Mouse (Mus musculus) lung, embryonic 15.5 days (tissue): ENCODE data around the gene Hist1h2ba. TPM values are rescaled to one million over a fixed set of nuclear protein-coding genes. Genes with fewer than 3 reads are reported as not detected.

Experiments used
- ATAC-seq: fragments of 200-750 bp; cut with Nextera tagmentation; 2 replicates; pipeline ENCODE4 v1.8.0; 2017; ENCODE audit warnings: moderate number of reproducible peaks, borderline replicate concordance; ENCODE audit not compliant: low FRiP score, low TSS enrichment; ENCODE audit errors: extremely low read depth
- H3K27ac ChIP-seq: fragments of 300-500 bp; sonication (generic); 2 replicates; pipeline ENCODE4 v1.5.1; 2015; ENCODE audit warnings: moderate library complexity, mild to moderate bottlenecking, inconsistent platforms
- H3K27me3 ChIP-seq: fragments of 300-500 bp; sonication (generic); 2 replicates; pipeline ENCODE4 v1.6.1; 2015; ENCODE audit warnings: inconsistent platforms
- H3K36me3 ChIP-seq: fragments of 300-500 bp; sonication (generic); 2 replicates; pipeline ENCODE4 v1.6.1; 2015; ENCODE audit warnings: inconsistent platforms
- H3K4me1 ChIP-seq: fragments of 300-500 bp; sonication (generic); 2 replicates; pipeline ENCODE4 v1.6.1; 2015; ENCODE audit warnings: inconsistent platforms
- H3K4me2 ChIP-seq: fragments of 300-500 bp; sonication (generic); 2 replicates; pipeline ENCODE4 v1.6.1; 2015; ENCODE audit warnings: inconsistent platforms, mild to moderate bottlenecking, moderate library complexity
- H3K4me3 ChIP-seq: fragments of 300-500 bp; sonication (generic); 2 replicates; pipeline ENCODE4 v1.5.1; 2015; ENCODE audit warnings: mild to moderate bottlenecking, inconsistent platforms
- H3K9ac ChIP-seq: fragments of 300-500 bp; sonication (generic); 2 replicates; pipeline ENCODE4 v1.6.1; 2015; ENCODE audit warnings: inconsistent platforms
- H3K9me3 ChIP-seq: fragments of 300-500 bp; sonication (generic); 2 replicates; pipeline ENCODE4 v1.6.1; 2016; ENCODE audit warnings: inconsistent platforms
- WGBS: fragments of 180-500 bp; shearing (Covaris S2); methylation state at CpG from one replicate; pipeline ENCODE4 v1.1.7; 2015; 5-methylcytosine and 5-hydroxymethylcytosine counted together
- polyA plus RNA-seq: library from polyadenylated mRNA; unstranded; fragments of >200 nt; fragmentation: Nextera tagmentation; extraction: Ambion mirVana; gene quantifications from 2 replicates; pipeline ENCODE4 v1.2.1, GENCODE M21; 2015

Gene Hist1h2ba
- polyA plus RNA-seq, 1 experiment from 2014 or later: not detected

- ATAC-seq: no peak
- Histone ChIP-seq H3K9ac (no peak overlapping the region), H3K36me3 (no peaks in the 10 kb centered on the region), H3K27me3 (no peaks in the 10 kb centered on the region), H3K27ac (no peak overlapping the region), H3K9me3 (no peaks in the 10 kb centered on the region), H3K4me3 (no peak overlapping the region), H3K4me1 (peaks cover 12% of the 10 kb centered on the region), H3K4me2 (no peak overlapping the region)
- WGBS: 63% methylated on average over 11 of the region's 11 CpGs
Measured at GRCm38 (mm10) chr13:23930904-23931303, 3.1 kb downstream of the Hist1h2ba start.

DNA sequence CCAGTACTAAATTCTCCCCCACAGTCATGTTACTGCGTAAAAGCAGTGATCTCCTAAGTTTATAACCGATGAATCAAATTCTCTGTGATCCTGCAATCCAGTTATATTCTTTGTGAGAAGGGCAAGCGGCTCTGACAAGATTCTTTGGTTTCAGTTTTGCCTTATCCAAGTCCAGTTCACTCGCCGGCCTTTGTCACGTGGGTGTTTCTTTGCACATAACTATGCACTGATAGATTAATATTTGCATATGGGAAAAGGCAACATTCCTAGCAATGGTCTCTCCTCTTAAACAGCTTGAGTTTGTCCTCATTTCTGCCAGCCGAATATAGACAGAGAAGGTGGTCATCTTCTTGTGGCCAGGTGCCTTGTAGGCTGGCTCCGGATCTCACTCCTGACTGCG lies 3.5 kb downstream of the Hist1h2ba start:
- Histone ChIP-seq H3K9me3 (no peaks in the 10 kb centered on the region), H3K4me2 (no peak overlapping the region), H3K9ac (no peak overlapping the region), H3K27me3 (no peaks in the 10 kb centered on the region), H3K4me3 (no peak overlapping the region), H3K36me3 (no peaks in the 10 kb centered on the region), H3K27ac (no peak overlapping the region), H3K4me1 (peaks cover 12% of the 10 kb centered on the region)
- ATAC-seq: no peak
- 74% methylated on average over 9 of the region's 9 CpGs for WGBS

- no peaks in the 10 kb centered on the region for H3K36me3 ChIP-seq
- 23% methylated on average over 3 of the region's 3 CpGs for WGBS
- peak overlapping the region; percentile 13; the same call in 1 of the 2 replicates for H3K27ac ChIP-seq
- H3K9ac ChIP-seq: no peak overlapping the region
- H3K4me2 ChIP-seq: peak overlapping the region; percentile 29
- peaks cover 12% of the 10 kb centered on the region for H3K4me1 ChIP-seq
- no peaks in the 10 kb centered on the region for H3K9me3 ChIP-seq
- peak; percentile 79; the same call in 1 of the 2 replicates for ATAC-seq
- no peak overlapping the region for H3K4me3 ChIP-seq
- H3K27me3 ChIP-seq: no peaks in the 10 kb centered on the region
Measured at GRCm38 (mm10) chr13:23928637-23929036, 5.3 kb downstream of the Hist1h2ba start.

DNA sequence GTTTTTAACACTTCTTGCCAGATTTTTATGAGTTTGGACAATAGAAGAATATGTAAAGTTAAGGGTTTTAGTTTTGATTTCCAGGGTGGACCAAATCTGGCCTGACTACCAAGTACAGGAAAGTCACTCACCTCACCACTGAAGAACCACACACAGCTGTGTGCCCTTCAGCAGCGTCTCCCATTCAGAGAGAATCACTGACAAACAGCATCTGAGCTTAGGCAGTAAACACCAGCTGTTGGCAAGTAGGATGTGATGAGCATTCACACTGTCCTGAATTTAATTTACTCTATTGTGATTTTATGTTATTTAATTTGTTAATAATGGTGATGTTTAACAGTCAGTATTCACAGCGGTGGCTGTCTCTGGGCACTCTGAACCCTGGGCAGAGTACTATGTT lies 8.2 kb downstream of the Hist1h2ba start:
- Histone ChIP-seq H3K36me3 (no peaks in the 10 kb centered on the region), H3K27ac (no peak overlapping the region), H3K4me3 (no peak overlapping the region), H3K9me3 (no peaks in the 10 kb centered on the region), H3K4me1 (peaks cover 12% of the 10 kb centered on the region), H3K27me3 (no peaks in the 10 kb centered on the region), H3K4me2 (no peak overlapping the region), H3K9ac (no peak overlapping the region)
- WGBS: 71% methylated on average over 2 of the region's 2 CpGs
- no peak for ATAC-seq

DNA sequence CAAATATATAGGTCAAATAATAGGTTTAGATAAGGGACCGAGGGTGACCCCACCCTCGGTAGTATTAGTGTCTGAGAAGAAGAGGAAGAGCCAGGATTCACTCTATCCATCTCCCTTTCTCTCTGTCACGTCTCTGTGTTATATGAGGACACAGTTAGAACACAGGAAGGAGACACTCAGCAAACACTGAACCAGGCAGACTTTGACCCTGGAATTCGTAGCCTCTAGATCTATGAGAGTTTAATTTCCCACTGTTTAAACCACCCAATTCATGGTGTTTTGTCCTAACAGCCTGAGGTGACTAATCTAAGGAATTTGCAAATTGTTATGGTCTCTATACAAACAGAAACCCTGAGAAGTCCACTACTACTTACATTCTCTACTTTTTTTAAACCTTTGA lies 16.3 kb downstream of the Hist1h2ba start:
- Histone ChIP-seq H3K9ac (no peak overlapping the region), H3K27me3 (no peaks in the 10 kb centered on the region), H3K4me3 (no peak overlapping the region), H3K4me2 (no peak overlapping the region), H3K4me1 (0 out of 2 replicates have a peak, but pooled peaks cover 2% of the 10 kb centered on the region), H3K9me3 (no peaks in the 10 kb centered on the region), H3K36me3 (no peaks in the 10 kb centered on the region), H3K27ac (no peak overlapping the region)
- no peak for ATAC-seq
- WGBS: 19% methylated on average over 4 of the region's 4 CpGs

DNA sequence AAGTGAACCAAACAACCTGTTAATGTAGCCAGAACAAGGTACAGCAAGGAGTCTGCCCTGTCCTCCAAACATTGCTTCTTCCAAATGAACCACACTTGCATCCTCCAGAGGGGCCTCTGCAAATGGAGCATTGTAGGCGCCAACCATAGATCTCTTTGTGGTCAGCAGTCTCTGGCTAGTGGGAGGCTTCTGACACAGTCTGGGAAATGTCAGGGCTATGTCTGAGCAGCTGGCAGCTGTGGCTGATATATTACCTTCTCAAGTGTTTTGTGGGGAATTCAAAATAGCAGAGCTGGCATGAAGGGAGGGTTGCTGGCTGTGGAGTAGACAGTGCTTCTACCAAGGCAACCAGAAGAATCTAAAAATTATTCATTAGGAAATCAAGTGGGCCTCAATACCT lies 17.8 kb downstream of the Hist1h2ba start:
- no peak for ATAC-seq
- WGBS: 86% methylated on average over 1 of the region's 1 CpGs
- Histone ChIP-seq H3K27ac (no peak overlapping the region), H3K4me1 (0 out of 2 replicates have a peak, but pooled peaks cover 2% of the 10 kb centered on the region), H3K27me3 (no peaks in the 10 kb centered on the region), H3K4me2 (no peak overlapping the region), H3K9me3 (no peaks in the 10 kb centered on the region), H3K36me3 (no peaks in the 10 kb centered on the region), H3K9ac (no peak overlapping the region), H3K4me3 (no peak overlapping the region)

DNA sequence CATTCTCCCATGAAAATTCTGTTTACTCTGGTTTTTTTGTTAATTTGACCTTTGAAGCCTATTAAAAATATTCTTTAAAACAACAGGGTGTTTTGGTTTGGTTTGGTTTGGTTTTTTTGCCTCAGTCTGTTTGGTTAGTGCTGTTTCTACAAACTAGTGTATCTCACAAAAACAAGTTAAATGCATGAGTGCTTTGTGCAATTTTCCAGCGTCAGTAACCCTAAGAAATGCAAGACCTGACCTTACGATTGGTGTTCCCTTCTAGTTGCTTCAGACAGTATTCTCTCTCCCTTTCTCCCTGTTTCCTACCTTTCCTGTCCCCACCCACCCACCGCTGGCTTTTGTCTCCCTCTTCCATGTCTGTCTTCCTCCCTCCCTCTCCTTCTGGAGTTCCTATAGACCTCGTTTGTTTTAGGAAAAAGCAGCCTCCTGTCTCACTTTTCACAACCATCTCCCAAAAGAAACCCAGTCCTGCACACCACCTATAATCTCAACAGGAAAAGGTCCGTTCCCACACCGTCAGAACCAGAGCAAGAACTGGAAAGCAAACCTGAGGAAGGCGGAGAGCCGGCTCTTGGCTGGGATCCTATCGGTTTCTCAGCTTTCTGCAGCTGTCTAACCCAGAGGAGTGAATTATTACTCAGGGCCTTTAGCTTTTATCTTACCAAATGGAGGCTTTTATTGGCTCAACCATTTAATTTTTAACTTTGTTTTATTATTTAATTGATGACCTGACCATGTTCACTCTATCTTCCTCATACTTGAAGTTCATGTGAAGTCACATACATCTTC lies 19.4 kb downstream of the Hist1h2ba start, which contains the start of gene Slc17a4:
Gene Slc17a4 (minus strand): TSS at position 634 of the 792 bp plus-strand sequence.
- Histone ChIP-seq H3K36me3 (no peaks in the 10 kb centered on the region), H3K9me3 (no peaks in the 10 kb centered on the region), H3K4me2 (no peak within 1 kb of the TSS), H3K4me3 (no peak within 1 kb of the TSS), H3K27ac (no peak within 1 kb of the TSS), H3K27me3 (no peaks in the 10 kb centered on the region), H3K4me1 (0 out of 2 replicates have a peak, but pooled peaks cover 2% of the 10 kb centered on the region), H3K9ac (no peak within 1 kb of the TSS)
- 55% methylated on average over 9 of the region's 9 CpGs for WGBS
- no peak for ATAC-seq

GRCm38 (mm10) chr13:23913791-23914306 lies 20.1 kb downstream of the Hist1h2ba start:
- H3K27ac ChIP-seq: no peak overlapping the region
- H3K9me3 ChIP-seq: no peaks in the 10 kb centered on the region
- H3K4me1 ChIP-seq: 0 out of 2 replicates have a peak, but pooled peaks cover 2% of the 10 kb centered on the region
- no peak for ATAC-seq
- no peak overlapping the region for H3K4me3 ChIP-seq
- no peaks in the 10 kb centered on the region for H3K27me3 ChIP-seq
- 38% methylated on average over 6 of the region's 6 CpGs for WGBS
- no peak overlapping the region for H3K4me2 ChIP-seq
- H3K36me3 ChIP-seq: no peaks in the 10 kb centered on the region
- no peak overlapping the region for H3K9ac ChIP-seq

DNA sequence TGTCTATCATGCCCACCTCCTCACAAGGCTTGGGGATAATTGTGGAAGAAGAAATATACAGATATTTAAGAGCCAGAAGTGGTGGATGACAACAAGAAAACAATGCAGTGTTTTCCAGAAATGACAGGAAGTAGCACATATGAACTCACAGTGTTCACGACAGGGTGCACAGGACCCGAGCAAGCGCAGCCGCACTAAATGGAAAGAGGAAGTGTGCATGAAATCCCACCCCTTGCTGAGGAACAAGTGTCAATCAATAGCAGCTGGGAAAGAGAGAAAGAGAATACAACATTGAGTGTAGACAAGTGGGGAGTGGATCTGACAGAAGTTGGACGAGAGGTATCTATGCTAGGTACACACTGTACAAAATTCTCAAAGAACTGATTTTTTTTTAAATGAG lies 22.6 kb downstream of the Hist1h2ba start:
- no peaks in the 10 kb centered on the region for H3K9me3 ChIP-seq
- 0 out of 2 replicates have a peak, but pooled peaks cover 2% of the 10 kb centered on the region for H3K4me1 ChIP-seq
- no peaks in the 10 kb centered on the region for H3K36me3 ChIP-seq
- no peak overlapping the region for H3K27ac ChIP-seq
- no peaks in the 10 kb centered on the region for H3K27me3 ChIP-seq
- 74% methylated on average over 5 of the region's 5 CpGs for WGBS
- ATAC-seq: no peak
- no peak overlapping the region for H3K4me2 ChIP-seq
- no peak overlapping the region for H3K9ac ChIP-seq
- no peak overlapping the region for H3K4me3 ChIP-seq

- Histone ChIP-seq H3K4me1 (no peaks in the 10 kb centered on the region), H3K27ac (no peak overlapping the region), H3K27me3 (no peaks in the 10 kb centered on the region), H3K9ac (no peak overlapping the region), H3K36me3 (no peaks in the 10 kb centered on the region), H3K4me3 (no peak overlapping the region), H3K4me2 (no peak overlapping the region), H3K9me3 (no peaks in the 10 kb centered on the region)
- no peak for ATAC-seq
- WGBS: 74% methylated on average over 5 of the region's 5 CpGs
Measured at GRCm38 (mm10) chr13:23910121-23910520, 23.8 kb downstream of the Hist1h2ba start.

GRCm38 (mm10) chr13:23906906-23907305 lies 27.1 kb downstream of the Hist1h2ba start:
- H3K27ac ChIP-seq: no peak overlapping the region
- no peaks in the 10 kb centered on the region for H3K4me1 ChIP-seq
- ATAC-seq: no peak
- H3K9ac ChIP-seq: no peak overlapping the region
- no peaks in the 10 kb centered on the region for H3K9me3 ChIP-seq
- H3K27me3 ChIP-seq: no peaks in the 10 kb centered on the region
- H3K36me3 ChIP-seq: no peaks in the 10 kb centered on the region
- H3K4me3 ChIP-seq: no peak overlapping the region
- no peak overlapping the region for H3K4me2 ChIP-seq
- 88% methylated on average over 5 of the region's 5 CpGs for WGBS

GRCm38 (mm10) chr13:23898242-23898641 lies 35.7 kb downstream of the Hist1h2ba start:
- Histone ChIP-seq H3K9ac (no peak overlapping the region), H3K4me3 (no peak overlapping the region), H3K4me1 (no peaks in the 10 kb centered on the region), H3K9me3 (no peaks in the 10 kb centered on the region), H3K36me3 (no peaks in the 10 kb centered on the region), H3K27ac (no peak overlapping the region), H3K4me2 (no peak overlapping the region), H3K27me3 (no peaks in the 10 kb centered on the region)
- ATAC-seq: no peak
- 26% methylated on average over 6 of the region's 6 CpGs for WGBS
